Mouse (Mus musculus) lung, adult 2 months (tissue): ENCODE results near the gene Dapk3.
A peak's percentile ranks its signal among the peaks of the same experiment; 100 is the strongest.

ENCODE experiments used
- CTCF ChIP-seq: fragments of 200-500 bp; IDR thresholded peaks from 2 replicates; pipeline ENCODE4 v1.5.1; 2011; ENCODE audit warnings: mild to moderate bottlenecking, low read length, control low read depth; ENCODE audit not compliant: insufficient read depth
- POLR2A ChIP-seq: fragments of 200-500 bp; IDR thresholded peaks from 2 replicates; pipeline ENCODE4 v1.6.1; 2011; ENCODE audit warnings: low read depth, mild to moderate bottlenecking, control low read depth, low read length, borderline replicate concordance; ENCODE audit errors: extremely low read depth

GRCm38 (mm10) chr10:81192968-81193501 is 10.2 kb downstream of the Dapk3 start:
- TF ChIP-seq CTCF (no peak), POLR2A (peak; percentile 12; the same call in 1 of the 2 replicates)
